Mouse (Mus musculus) kidney, postnatal 0 days (tissue): ENCODE measurements around the gene Stpg2. TPM values are rescaled to one million over a fixed set of nuclear protein-coding genes. Genes with fewer than 3 reads are reported as not detected.
"Not testable (repeated sequence)": the region's sequence is repeated elsewhere in the genome, so short reads cannot be mapped to it uniquely, and the experiment has no call there.

Experiments
- ATAC-seq: fragments of 200-750 bp; cut with Nextera tagmentation; replicated peaks from 2 replicates; pipeline ENCODE4 v1.8.0; 2017; ENCODE audit warnings: low read depth, moderate number of reproducible peaks, moderate TSS enrichment, moderate library complexity; ENCODE audit not compliant: low FRiP score
- DNase-seq: peaks from one replicate; pipeline ENCODE4 v3.0.0-alpha.2; 2016; ENCODE audit warnings: low spot score
- H3K27ac ChIP-seq: fragments of 300-500 bp; sonication (generic); 2 replicates; pipeline ENCODE4 v1.5.1; 2014; ENCODE audit warnings: mild to moderate bottlenecking
- H3K27me3 ChIP-seq: fragments of 300-500 bp; sonication (generic); 2 replicates; pipeline ENCODE4 v1.6.1; 2014; ENCODE audit warnings: low read length, mixed read lengths; ENCODE audit not compliant: insufficient read depth
- H3K36me3 ChIP-seq: fragments of 300-500 bp; sonication (generic); 2 replicates; pipeline ENCODE4 v1.6.1; 2014; ENCODE audit warnings: low read length, mixed read lengths; ENCODE audit not compliant: insufficient read depth
- H3K4me1 ChIP-seq: fragments of 300-500 bp; sonication (generic); replicated peaks from 2 replicates; pipeline ENCODE4 v1.6.1; 2014; ENCODE audit warnings: antibody characterized with exemption, low read length, mixed read lengths; ENCODE audit not compliant: insufficient read depth
- H3K4me2 ChIP-seq: fragments of 300-500 bp; sonication (generic); 2 replicates; pipeline ENCODE4 v1.6.1; 2014; ENCODE audit warnings: mild to moderate bottlenecking, low read length, moderate library complexity, mixed read lengths
- H3K4me3 ChIP-seq: fragments of 300-500 bp; sonication (generic); replicated peaks from 2 replicates; pipeline ENCODE4 v1.5.1; 2014; ENCODE audit warnings: low read depth, low read length
- H3K9ac ChIP-seq: fragments of 300-500 bp; sonication (generic); 2 replicates; pipeline ENCODE4 v1.6.1; 2014; ENCODE audit warnings: low read depth, low read length
- H3K9me3 ChIP-seq: fragments of 300-500 bp; sonication (generic); replicated peaks from 2 replicates; pipeline ENCODE4 v1.6.1; 2016; ENCODE audit warnings: low read length, inconsistent platforms, mixed read lengths
- CTCF ChIP-seq: IDR thresholded peaks from 2 replicates; pipeline ENCODE4 v1.5.1; 2016; ENCODE audit warnings: antibody characterized with exemption, low read depth, mild to moderate bottlenecking, moderate library complexity
- WGBS: fragments of 180-500 bp; shearing (Covaris S2); extraction: QIAGEN DNeasy Blood & Tissue Kit; methylation state at CpG from one replicate; pipeline ENCODE4 v1.1.7; 2014; 5-methylcytosine and 5-hydroxymethylcytosine counted together
- polyA plus RNA-seq: library from polyadenylated mRNA; unstranded; fragments of >200 nt; fragmentation: Nextera tagmentation; extraction: Ambion mirVana; gene quantifications from 2 replicates; pipeline ENCODE4 v1.2.1, GENCODE M21; 2015

Stpg2 gene
- polyA plus RNA-seq, 1 experiment from 2014 or later: not detected

DNA sequence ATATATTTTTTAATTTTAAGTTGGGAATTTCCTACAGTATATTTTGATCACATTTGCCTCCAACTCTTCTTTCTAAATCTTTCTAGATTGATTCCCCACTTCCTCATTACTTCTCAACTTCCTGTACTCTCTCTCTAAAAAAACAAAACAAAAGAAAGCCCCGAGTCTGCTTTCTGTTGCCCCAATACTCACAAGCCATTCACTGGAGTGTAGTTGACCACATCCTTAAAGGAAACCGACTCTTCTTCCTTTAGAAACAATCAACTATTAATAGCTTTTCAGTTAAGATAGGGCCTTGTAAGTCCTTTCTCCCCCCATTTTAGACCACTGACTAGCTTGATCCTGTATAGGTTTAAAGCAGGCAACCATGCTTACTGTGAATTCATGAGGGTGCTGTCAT is 39.7 kb downstream of the Stpg2 start:
- no peak overlapping the region for H3K4me2 ChIP-seq
- H3K27me3 ChIP-seq: no peaks in the 10 kb centered on the region
- no peak overlapping the region for H3K4me3 ChIP-seq
- no peak for DNase-seq
- TF ChIP-seq CTCF: no peak
- no peaks in the 10 kb centered on the region for H3K36me3 ChIP-seq
- ATAC-seq: no peak
- no peaks in the 10 kb centered on the region for H3K9me3 ChIP-seq
- WGBS: 55% methylated on average over 2 of the region's 2 CpGs
- H3K4me1 ChIP-seq: no peaks in the 10 kb centered on the region
- H3K9ac ChIP-seq: no peak overlapping the region
- H3K27ac ChIP-seq: no peak overlapping the region

- Histone ChIP-seq H3K27ac (no peak overlapping the region), H3K4me1 (no peaks in the 10 kb centered on the region), H3K4me3 (no peak overlapping the region), H3K9me3 (no peaks in the 10 kb centered on the region), H3K27me3 (no peaks in the 10 kb centered on the region), H3K36me3 (no peaks in the 10 kb centered on the region), H3K9ac (no peak overlapping the region), H3K4me2 (no peak overlapping the region)
- ATAC-seq (no peak), DNase-seq (peak; percentile 22)
- TF ChIP-seq CTCF: peak; percentile 40; the same call in 1 of the 2 replicates
- 53% methylated on average over 4 of the region's 4 CpGs for whole genome bisulfite sequencing
Observed at GRCm38 (mm10) chr3:139246508-139246907, 41.0 kb downstream of the Stpg2 start.

GRCm38 (mm10) chr3:139262359-139262758 is 56.9 kb downstream of the Stpg2 start:
- WGBS: 66% methylated on average over 4 of the region's 4 CpGs
- not testable (repeated sequence) for ATAC-seq, H3K36me3 ChIP-seq, H3K9me3 ChIP-seq, DNase-seq, H3K4me2 ChIP-seq, H3K27me3 ChIP-seq, H3K4me1 ChIP-seq, H3K27ac ChIP-seq, H3K9ac ChIP-seq, H3K4me3 ChIP-seq

GRCm38 (mm10) chr3:139297909-139298308 is 92.4 kb downstream of the Stpg2 start:
- H3K4me2 ChIP-seq: no peak overlapping the region
- TF ChIP-seq CTCF: peak; percentile 73
- DNase-seq: peak; percentile 71
- H3K4me3 ChIP-seq: no peak overlapping the region
- H3K4me1 ChIP-seq: no peaks in the 10 kb centered on the region
- H3K9ac ChIP-seq: no peak overlapping the region
- H3K27ac ChIP-seq: no peak overlapping the region
- no peaks in the 10 kb centered on the region for H3K9me3 ChIP-seq
- ATAC-seq: no peak
- H3K27me3 ChIP-seq: no peaks in the 10 kb centered on the region
- no peaks in the 10 kb centered on the region for H3K36me3 ChIP-seq

DNA sequence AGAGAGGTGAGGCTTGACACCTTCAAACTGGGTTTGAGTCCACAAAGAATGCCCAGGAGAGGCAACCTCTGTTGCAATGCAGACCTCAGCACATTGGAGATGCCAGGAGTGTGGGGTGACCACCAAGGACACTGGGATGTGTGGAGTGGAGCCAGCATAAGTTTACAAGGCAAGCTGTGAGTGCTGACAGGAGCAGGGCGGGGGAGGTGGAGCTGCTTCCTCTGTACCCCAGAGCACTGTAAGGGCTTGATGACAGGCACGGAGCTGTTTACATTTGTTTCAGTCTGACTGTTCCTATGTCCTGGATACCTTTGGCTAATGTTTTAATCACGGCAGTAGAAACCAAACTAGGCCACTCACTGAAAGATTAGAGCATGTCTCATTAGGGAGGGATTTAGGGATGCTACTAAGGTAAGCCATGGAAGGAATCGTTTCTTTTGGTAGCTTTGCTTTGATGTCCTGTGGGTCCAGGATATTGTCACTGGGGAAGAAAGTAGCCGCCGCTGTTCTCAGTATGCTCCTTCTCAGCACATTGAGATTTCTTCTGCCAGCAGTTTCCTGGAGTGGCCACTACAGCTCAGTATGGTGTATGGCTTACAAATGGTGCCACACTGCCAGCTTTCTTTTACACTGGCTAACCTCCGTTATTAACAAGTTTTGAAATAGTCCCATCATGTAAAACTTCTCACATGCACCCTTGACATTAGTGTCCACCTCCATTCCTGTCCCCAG is 102.8 kb downstream of the Stpg2 start:
- Histone ChIP-seq H3K27me3 (no peaks in the 10 kb centered on the region), H3K9ac (no peak overlapping the region), H3K27ac (no peak overlapping the region), H3K4me2 (no peak overlapping the region), H3K36me3 (no peaks in the 10 kb centered on the region), H3K4me1 (no peaks in the 10 kb centered on the region), H3K4me3 (no peak overlapping the region), H3K9me3 (no peaks in the 10 kb centered on the region)
- no peak for TF ChIP-seq CTCF
- ATAC-seq (no peak), DNase-seq (peak; percentile 10)
- WGBS: 27% methylated on average over 7 of the region's 7 CpGs

DNA sequence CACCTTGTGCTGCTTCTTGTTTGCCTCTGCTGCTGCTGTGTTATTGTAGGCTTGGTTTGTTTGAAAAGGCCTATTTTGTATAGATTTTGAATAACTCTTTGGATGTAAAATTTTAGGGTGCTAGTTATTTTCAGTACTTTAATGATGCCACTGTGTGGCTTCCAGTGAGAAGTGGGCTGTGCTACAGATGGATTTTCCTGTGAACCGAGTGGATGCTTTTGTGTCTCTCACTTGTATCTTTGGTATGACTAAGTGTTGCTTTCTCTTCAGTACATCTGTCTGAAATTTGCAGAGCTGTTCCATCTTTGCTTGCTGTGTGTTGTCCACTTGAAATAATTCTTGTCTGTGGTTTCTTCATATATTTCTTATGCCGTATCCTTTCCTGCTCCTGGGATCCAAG is 106.2 kb downstream of the Stpg2 start:
- ATAC-seq (no peak), DNase-seq (no peak)
- Histone ChIP-seq H3K27me3 (no peaks in the 10 kb centered on the region), H3K4me2 (no peak overlapping the region), H3K9me3 (no peaks in the 10 kb centered on the region), H3K36me3 (no peaks in the 10 kb centered on the region), H3K9ac (no peak overlapping the region), H3K27ac (no peak overlapping the region), H3K4me3 (no peak overlapping the region), H3K4me1 (no peaks in the 10 kb centered on the region)
- 94% methylated on average over 2 of the region's 2 CpGs for WGBS
- TF ChIP-seq CTCF: no peak

- Histone ChIP-seq H3K4me2 (no peak overlapping the region), H3K4me3 (no peak overlapping the region), H3K27ac (no peak overlapping the region), H3K27me3 (no peaks in the 10 kb centered on the region), H3K9me3 (no peaks in the 10 kb centered on the region), H3K9ac (no peak overlapping the region), H3K4me1 (no peaks in the 10 kb centered on the region), H3K36me3 (no peaks in the 10 kb centered on the region)
- no peak for TF ChIP-seq CTCF
- ATAC-seq: no peak
- WGBS: 78% methylated on average over 3 of the region's 3 CpGs
- DNase-seq: no peak
Observed at GRCm38 (mm10) chr3:139380494-139380893, 175.0 kb downstream of the Stpg2 start.
